Mouse (Mus musculus) embryonic stem cell, embryonic (primary cell): ENCODE results near the gene Ccdc142.

Experiments used
- CTCF ChIA-PET, 4 experiments: fragments of 300-600 bp in 2 of 4; fragments of 350-600 bp in 2 of 4; sonication (Branson Sonifier 250); formaldehyde crosslinking; loops; one replicate each; lab custom pipeline; 2022; ENCODE audit warnings: inconsistent platforms in 2 of 4; lab: Charles Lee
- POLR2A ChIA-PET, 4 experiments: fragments of 300-600 bp in 2 of 4; fragments of 350-600 bp in 2 of 4; sonication (Branson Sonifier 250); formaldehyde crosslinking; loops; one replicate each; lab custom pipeline; 2022; ENCODE audit warnings: antibody characterized with exemption in 4 of 4, inconsistent platforms in 1 of 4; lab: Charles Lee

Ccdc142 gene

DNA sequence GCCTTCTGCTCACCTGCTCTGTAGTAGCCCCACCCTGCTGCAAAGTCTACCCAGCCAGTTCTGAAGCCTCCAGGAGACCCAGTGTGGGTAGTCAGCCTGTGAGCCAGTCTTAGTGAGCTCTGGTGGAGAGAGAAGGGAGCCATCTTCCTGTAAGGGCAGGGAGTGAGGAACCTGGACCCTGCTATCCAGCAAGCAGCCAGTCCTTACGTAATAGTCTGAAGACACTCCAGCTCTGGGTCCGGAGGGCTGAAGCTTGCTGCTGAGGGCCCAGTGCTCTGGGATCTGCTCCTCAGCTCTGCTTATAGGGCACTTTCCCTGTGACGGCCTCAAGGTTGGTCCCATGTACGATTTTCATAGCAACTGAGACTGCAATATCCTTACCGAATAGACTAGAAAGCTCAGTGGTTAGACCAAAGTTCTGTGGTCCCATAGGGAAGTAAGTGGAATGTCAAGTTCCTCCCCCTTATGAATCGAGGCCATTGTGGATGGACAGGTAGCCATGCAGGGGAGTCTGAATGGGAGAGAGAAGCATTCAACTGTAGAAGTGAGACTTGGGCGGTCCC is 33.6 kb downstream of the Ccdc142 start, which contains the start of gene Rtkn:
Gene Rtkn, plus strand, starts transcription at position 513 of the 563 bp plus-strand sequence.
- POLR2A ChIA-PET: interaction anchor here (0.5 to 8.4 kb wide), 28 partner anchors 9 to 182 kb away, joined by 3 to 75 read pairs (median 4); partner anchors contain the start of genes Wbp1 (in 4 of the 4), Ccdc142 (in 1 of the 4), Dok1 (in 1 of the 4) and Gm42688 (in 1 of the 4)
- CTCF ChIA-PET: interaction anchor here in 3 of 4 experiments (0.5 to 1.4 kb wide), 11 partner anchors 9 to 144 kb away, joined by 3 to 8 read pairs (median 4); partner anchors contain the start of genes Ccdc142 (in 1 of the 3), Gm42688 (in 1 of the 3) and Ino80b (in 1 of the 3)

GRCm38 (mm10) chr6:83135571-83136161 is 34.3 kb downstream of the Ccdc142 start:
- ChIA-PET POLR2A (interaction anchor here (0.6 to 8.4 kb wide), 29 partner anchors 9 to 144 kb away, joined by 3 to 75 read pairs (median 3); partner anchors contain the start of genes Wbp1 (in 4 of the 4), Ccdc142 (in 1 of the 4), Dok1 (in 1 of the 4) and Gm42688 (in 1 of the 4)), CTCF (interaction anchor here in 3 of 4 experiments (0.5 to 1.4 kb wide), 10 partner anchors 9 to 143 kb away, joined by 3 to 8 read pairs (median 4); partner anchors contain the start of genes Ccdc142 (in 1 of the 3), Gm42688 (in 1 of the 3) and Ino80b (in 1 of the 3))

- POLR2A ChIA-PET: interaction anchor here (0.6 to 8.4 kb wide), 20 partner anchors 9 to 190 kb away, joined by 3 to 75 read pairs (median 4); partner anchors contain the start of genes Wbp1 (in 3 of the 4), Ccdc142 (in 1 of the 4), Dctn1 (in 1 of the 4) and Gm42688 (in 1 of the 4)
These were observed 35.0 kb downstream of the Ccdc142 start for GRCm38 (mm10) chr6:83136291-83136880.

GRCm38 (mm10) chr6:83136881-83137575 is 35.6 kb downstream of the Ccdc142 start:
- ChIA-PET CTCF (interaction anchor here (0.5 to 2.1 kb wide), 11 partner anchors 10 to 201 kb away, joined by 3 to 8 read pairs (median 3); partner anchors contain the start of genes 1700003E16Rik (in 1 of the 4), Ccdc142 (in 1 of the 4), Gm42688 (in 1 of the 4) and Wdr54 (in 1 of the 4)), POLR2A (interaction anchor here (0.6 to 8.4 kb wide), 20 partner anchors 9 to 189 kb away, joined by 3 to 75 read pairs (median 3); partner anchors contain the start of genes Wbp1 (in 3 of the 4), 1700003E16Rik (in 1 of the 4), Ccdc142 (in 1 of the 4) and Dctn1 (in 1 of the 4))

More at GRCm38 (mm10) chr6:83136291-83136880, 35.0 kb downstream of the Ccdc142 start:
- CTCF ChIA-PET: interaction anchor here in 1 of 4 experiments (1.2 to 2.1 kb wide), 4 partner anchors 10 to 140 kb away, joined by 3 to 8 read pairs (median 6); no protein-coding TSS in a partner anchor

DNA sequence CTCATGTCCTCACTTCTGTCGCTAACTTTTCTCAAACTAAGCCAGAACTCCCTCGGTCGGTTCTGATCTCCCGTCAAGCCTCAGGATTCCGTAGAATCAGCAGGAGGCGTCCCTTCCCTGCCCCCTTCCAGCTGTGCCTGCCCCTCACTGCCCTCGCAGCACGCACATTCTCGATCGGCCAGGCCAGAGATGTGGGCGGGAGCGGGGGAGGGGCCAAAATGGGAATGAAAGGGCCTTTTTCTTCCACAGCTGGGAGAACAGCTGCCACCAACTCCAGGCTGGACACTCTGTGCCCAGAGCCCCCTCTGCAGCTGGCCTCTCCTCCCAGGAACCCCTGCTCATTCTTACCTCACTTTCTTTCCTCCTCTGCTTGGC is 36.2 kb downstream of the Ccdc142 start:
- ChIA-PET CTCF (interaction anchor here (0.5 to 2.1 kb wide), 11 partner anchors 10 to 202 kb away, joined by 3 to 8 read pairs (median 3); partner anchors contain the start of genes 1700003E16Rik (in 1 of the 4), Ccdc142 (in 1 of the 4), Gm42688 (in 1 of the 4) and Wdr54 (in 1 of the 4)), POLR2A (interaction anchor here (0.6 to 8.4 kb wide), 17 partner anchors 8 to 189 kb away, joined by 3 to 75 read pairs (median 3); partner anchors contain the start of genes Wbp1 (in 2 of the 4), 1700003E16Rik (in 1 of the 4), Ccdc142 (in 1 of the 4) and Dctn1 (in 1 of the 4))

DNA sequence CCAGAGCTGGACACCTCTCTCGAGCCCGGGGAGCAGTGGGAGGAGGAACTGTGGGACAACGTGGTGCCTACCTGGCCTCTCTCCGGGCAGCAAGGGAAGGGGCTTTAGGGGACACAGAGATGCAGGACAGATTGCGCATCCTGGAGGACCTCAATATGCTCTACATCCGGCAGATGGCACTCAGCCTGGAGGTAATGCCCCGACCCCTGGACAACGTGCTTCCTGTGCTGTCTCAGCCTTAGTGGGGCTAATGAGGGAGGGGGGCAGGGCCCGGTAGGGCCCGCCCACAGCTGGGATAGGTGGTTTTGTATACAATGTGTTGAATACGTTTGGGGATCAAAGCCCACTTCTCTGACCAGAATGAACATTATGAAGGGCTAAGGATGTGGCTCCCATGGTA is 36.7 kb downstream of the Ccdc142 start:
- CTCF ChIA-PET: interaction anchor here in 1 of 4 experiments (0.9 to 2.1 kb wide), 4 partner anchors 11 to 127 kb away, joined by 3 to 8 read pairs (median 6); partner anchors contain the start of genes Ccdc142 and Gm42688

DNA sequence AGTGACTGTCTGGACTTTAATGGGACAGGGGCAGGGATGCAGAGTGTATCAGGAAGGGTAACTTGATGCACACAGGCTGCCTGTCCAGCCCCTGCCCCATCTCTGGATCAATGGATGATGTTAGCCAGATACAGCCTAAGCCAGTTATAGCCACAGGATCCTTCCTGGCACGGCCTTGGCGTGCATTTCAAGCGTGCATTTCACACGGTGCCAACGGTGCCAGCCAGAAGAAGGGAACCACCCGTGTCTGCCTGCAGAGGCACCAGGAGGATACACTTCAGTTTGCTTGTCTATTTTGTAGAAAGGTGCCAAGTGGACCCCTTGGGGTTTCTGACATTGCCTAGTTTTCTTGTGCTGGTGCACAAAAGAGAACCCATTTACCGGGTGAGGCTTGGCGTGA is 38.6 kb downstream of the Ccdc142 start:
- ChIA-PET POLR2A (interaction anchor here in 1 of 4 experiments (0.6 kb wide), 1 partner anchor 86 kb away, joined by 3 read pairs; the partner anchor contains the start of gene Aup1), CTCF (no interaction called here)

More for the DNA sequence above, 36.7 kb downstream of the Ccdc142 start:
- POLR2A ChIA-PET: interaction anchor here in 3 of 4 experiments (0.6 to 8.4 kb wide), 11 partner anchors 8 to 176 kb away, joined by 3 to 75 read pairs (median 3); partner anchors contain the start of genes 1700003E16Rik (in 2 of the 3), Wbp1 (in 2 of the 3), Wdr54 (in 2 of the 3) and Ccdc142 (in 1 of the 3)

DNA sequence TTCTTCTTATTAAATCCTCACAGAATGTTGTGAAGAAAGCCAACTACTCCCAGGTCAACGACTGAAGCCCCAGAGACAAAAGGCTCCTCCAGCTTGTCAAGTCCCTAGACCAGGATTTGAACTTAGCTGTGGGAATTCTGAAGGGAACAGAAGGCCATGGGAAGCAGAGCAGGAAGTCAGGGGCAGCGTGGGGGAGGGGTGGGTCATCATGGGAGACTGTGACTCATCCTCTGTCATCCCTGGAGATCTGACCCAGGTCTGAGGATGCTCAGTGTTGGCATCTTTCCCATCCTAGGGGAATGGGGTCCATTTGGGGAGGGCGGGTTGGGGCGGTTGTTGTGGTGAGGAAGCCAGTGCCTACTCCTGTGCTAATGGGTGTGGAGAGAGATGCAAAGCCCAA is 40.2 kb downstream of the Ccdc142 start:
- CTCF ChIA-PET: interaction anchor here (0.5 to 1.8 kb wide), 7 partner anchors 9 to 316 kb away, joined by 3 to 14 read pairs (median 5); partner anchors contain the start of gene Wbp1 (in 1 of the 4)

GRCm38 (mm10) chr6:83142211-83142731 is 40.9 kb downstream of the Ccdc142 start:
- POLR2A ChIA-PET: interaction anchor here (0.5 to 3.4 kb wide), 32 partner anchors 9 to 268 kb away, joined by 3 to 26 read pairs (median 4); partner anchors contain the start of genes 1700003E16Rik (in 2 of the 4), Ccdc142 (in 2 of the 4), Gm42688 (in 2 of the 4) and Ino80b (in 2 of the 4)
- CTCF ChIA-PET: interaction anchor here (0.5 to 1.8 kb wide), 10 partner anchors 10 to 315 kb away, joined by 3 to 9 read pairs (median 4); partner anchors contain the start of genes 1700003E16Rik (in 1 of the 4), Ccdc142 (in 1 of the 4), Gm42688 (in 1 of the 4) and Wbp1 (in 1 of the 4)

More for the DNA sequence above, 40.2 kb downstream of the Ccdc142 start:
- POLR2A ChIA-PET: interaction anchor here (0.7 to 3.4 kb wide), 19 partner anchors 11 to 1014 kb away, joined by 3 to 26 read pairs (median 4); partner anchors contain the start of genes 1700003E16Rik (in 2 of the 4), Ccdc142 (in 2 of the 4), Gm42688 (in 2 of the 4) and Wbp1 (in 2 of the 4)

DNA sequence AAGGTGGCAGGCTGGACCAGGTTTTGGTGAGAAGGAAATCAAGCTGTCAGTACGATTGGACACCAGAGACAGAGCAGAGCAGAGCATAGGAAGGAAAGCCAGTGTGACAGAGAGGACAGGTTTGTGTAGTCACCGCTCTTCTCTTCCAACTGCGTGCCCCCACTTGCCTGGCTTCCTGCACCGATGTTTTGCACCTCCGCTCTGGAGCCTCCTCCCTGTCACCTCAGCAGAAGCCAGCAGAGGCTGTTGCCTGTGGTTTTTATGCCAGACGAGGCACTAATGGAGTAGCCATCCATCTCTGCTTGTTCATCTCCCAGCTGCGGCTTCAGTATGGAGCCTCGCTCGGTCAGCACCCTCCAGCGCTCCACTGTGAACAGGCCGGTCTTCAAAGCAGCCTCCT is 41.5 kb downstream of the Ccdc142 start:
- ChIA-PET CTCF (interaction anchor here in 3 of 4 experiments (0.6 to 1.8 kb wide), 11 partner anchors 9 to 225 kb away, joined by 3 to 9 read pairs (median 4); partner anchors contain the start of genes 1700003E16Rik (in 1 of the 3), Ccdc142 (in 1 of the 3), Gm42688 (in 1 of the 3) and Wbp1 (in 1 of the 3)), POLR2A (interaction anchor here (0.5 to 4.8 kb wide), 35 partner anchors 8 to 340 kb away, joined by 3 to 26 read pairs (median 4); partner anchors contain the start of genes Wbp1 (in 3 of the 4), 1700003E16Rik (in 2 of the 4), Ccdc142 (in 2 of the 4) and Gm42688 (in 2 of the 4))

GRCm38 (mm10) chr6:83145209-83145608 is 43.8 kb downstream of the Ccdc142 start:
- ChIA-PET CTCF (interaction anchor here in 2 of 4 experiments (0.5 to 1.5 kb wide), 4 partner anchors 14 to 431 kb away, joined by 3 to 9 read pairs (median 4); no protein-coding TSS in a partner anchor), POLR2A (interaction anchor here (0.9 to 4.8 kb wide), 23 partner anchors 8 to 172 kb away, joined by 3 to 24 read pairs (median 5); partner anchors contain the start of genes 1700003E16Rik (in 3 of the 4), Rtkn (in 3 of the 4), Wdr54 (in 3 of the 4) and Ccdc142 (in 2 of the 4))

GRCm38 (mm10) chr6:83145805-83146204 is 44.4 kb downstream of the Ccdc142 start:
- CTCF ChIA-PET: interaction anchor here in 3 of 4 experiments (0.5 to 1.9 kb wide), 7 partner anchors 10 to 431 kb away, joined by 3 to 9 read pairs (median 3); partner anchors contain the start of genes 1700003E16Rik (in 1 of the 3) and Wdr54 (in 1 of the 3)
- POLR2A ChIA-PET: interaction anchor here (0.8 to 4.8 kb wide), 37 partner anchors 8 to 180 kb away, joined by 3 to 24 read pairs (median 4); partner anchors contain the start of genes 1700003E16Rik (in 3 of the 4), Dctn1 (in 3 of the 4), Rtkn (in 3 of the 4) and Wbp1 (in 3 of the 4)

DNA sequence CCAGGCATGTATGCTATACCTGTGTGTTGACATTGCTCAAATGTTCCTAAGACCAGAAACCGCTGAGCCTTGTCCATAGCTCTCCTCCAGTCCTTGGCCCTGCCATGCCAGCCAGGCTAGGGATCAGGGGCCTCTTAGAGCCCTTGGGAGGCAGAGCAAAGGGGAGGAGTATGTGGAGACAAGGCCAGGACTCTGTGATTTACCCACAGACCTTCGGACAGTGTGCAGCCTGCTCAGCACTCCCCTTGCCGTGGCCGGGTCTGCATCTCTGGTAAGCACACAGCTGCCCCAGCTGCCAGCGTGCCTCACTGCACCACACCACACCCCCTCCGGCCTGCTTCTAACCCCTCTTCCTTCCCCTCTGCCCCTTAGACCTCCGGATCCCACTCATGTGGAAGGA is 45.9 kb downstream of the Ccdc142 start:
- ChIA-PET CTCF (interaction anchor here in 3 of 4 experiments (0.6 to 1.9 kb wide), 6 partner anchors 10 to 42 kb away, joined by 3 to 8 read pairs (median 3); partner anchors contain the start of gene Dctn1 (in 1 of the 3)), POLR2A (interaction anchor here in 3 of 4 experiments (1.0 to 4.8 kb wide), 18 partner anchors 9 to 179 kb away, joined by 3 to 24 read pairs (median 6); partner anchors contain the start of genes Wbp1 (in 3 of the 3), 1700003E16Rik (in 2 of the 3), Dctn1 (in 2 of the 3) and Rtkn (in 2 of the 3))

- CTCF ChIA-PET: interaction anchor here in 2 of 4 experiments (0.9 to 1.9 kb wide), 6 partner anchors 9 to 311 kb away, joined by 3 to 9 read pairs (median 4); no protein-coding TSS in a partner anchor
- POLR2A ChIA-PET: interaction anchor here in 3 of 4 experiments (0.8 to 2.4 kb wide), 12 partner anchors 8 to 37 kb away, joined by 3 to 13 read pairs (median 3); partner anchors contain the start of genes Wbp1 (in 2 of the 3) and Rtkn (in 1 of the 3)
These were observed 50.3 kb downstream of the Ccdc142 start for GRCm38 (mm10) chr6:83151721-83152120.
